Mouse (Mus musculus) spleen, adult 12 weeks (tissue): Measurements from ENCODE around the gene Nsun4.

ENCODE experiments used
- DNase-seq: peaks from one replicate; pipeline ENCODE4 v3.0.0; 2022; ENCODE audit warnings: low spot score

Gene Nsun4

DNA sequence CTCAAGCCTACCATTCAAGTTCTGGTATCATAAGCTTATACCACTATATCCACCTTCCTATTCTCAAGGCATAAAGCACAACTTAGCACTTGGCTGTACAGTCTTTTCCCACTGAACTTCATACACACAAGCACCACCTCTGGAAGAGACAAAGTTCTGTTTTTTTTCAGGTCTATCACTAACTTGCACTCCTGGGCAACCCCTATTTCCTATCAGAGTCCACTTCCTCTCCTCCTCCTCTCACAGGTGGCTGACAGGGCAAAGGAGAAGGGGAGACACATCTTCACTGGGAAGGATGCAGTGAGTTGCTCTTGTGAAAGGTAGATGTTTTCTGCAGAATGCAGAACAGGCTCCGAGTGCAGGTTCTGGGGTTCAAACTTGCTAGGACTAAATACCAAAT, 6.0 kb downstream of the Nsun4 start:
- no peak for DNase-seq

DNA sequence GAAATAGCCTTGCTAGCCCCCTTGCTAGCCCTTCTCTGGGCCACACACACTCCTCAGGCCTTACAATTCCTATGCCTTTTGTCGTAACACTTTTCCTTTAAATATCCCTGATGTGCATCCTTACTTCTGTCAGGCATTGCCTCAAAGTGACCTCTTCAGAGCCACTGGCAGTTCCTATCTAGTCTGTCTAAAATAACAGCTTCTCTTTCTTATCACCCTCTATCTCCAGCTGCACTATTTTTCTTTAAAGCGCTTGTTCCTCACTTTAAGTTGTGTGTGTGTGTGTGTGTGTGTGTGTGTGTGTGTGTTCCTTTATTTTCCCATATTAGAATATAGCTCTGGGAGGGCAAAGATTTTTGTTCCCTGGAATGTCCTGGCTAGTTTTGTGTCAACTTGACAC, 7.1 kb downstream of the Nsun4 start:
- DNase-seq, result no peak

DNA sequence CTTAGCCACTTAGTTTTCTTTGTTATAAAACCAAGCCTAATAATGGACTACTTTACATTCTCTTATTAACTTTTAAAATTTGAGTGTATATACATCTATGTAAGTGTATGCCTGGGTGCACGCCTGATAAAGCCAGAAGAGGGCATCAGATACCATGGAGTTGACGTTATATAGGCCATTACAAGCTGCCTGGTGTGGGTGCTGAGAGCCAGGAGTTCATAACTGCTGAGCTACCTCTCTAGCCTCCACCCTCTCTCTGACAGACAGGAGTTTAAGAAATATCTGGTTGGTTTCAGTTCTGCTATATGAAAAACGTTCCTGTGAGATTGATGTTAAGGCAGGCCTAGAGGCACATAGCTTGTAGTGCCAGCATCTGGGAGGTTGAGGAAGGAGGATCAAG, 11.5 kb downstream of the Nsun4 start:
- no peak for DNase-seq

DNA sequence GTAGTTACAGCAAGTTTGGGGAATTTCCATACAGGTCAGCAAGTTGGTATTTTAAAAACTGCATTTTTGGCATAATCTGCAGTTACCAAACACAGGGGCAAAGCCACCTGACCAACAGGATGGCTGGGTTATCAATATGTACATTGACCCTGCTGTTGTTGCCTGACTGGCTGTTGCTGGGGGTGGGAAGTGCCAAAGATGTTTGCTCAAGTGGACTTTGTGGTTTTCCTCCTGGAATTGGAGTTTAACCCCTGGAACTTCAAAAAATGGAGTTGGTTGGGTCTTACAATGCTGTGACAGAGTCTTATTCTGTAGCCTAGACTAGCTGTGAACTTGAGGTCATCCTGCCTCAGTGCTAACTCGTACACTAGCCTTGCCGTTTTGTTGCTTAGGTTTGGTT, 13.2 kb downstream of the Nsun4 start:
- no peak for DNase-seq

DNA sequence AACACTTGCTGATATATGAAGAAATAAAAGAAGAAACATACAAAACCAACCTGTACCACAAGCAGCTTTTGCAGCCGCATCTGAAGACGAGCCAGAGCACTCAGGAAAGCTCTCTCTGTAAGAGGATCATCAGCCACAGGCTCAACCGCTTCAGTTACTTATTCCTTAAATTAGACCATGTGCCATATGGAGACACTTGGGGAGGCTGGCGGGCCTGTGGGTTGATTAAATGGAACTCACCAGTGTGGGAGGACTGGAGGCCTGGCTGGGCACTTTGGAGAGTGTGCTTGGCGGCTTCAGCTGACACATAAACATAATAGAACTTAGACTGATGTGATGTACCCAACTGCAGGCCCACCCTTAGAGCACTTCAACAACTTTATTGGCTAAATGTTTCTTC, 20.3 kb downstream of the Nsun4 start:
- DNase-seq, result no peak

DNA sequence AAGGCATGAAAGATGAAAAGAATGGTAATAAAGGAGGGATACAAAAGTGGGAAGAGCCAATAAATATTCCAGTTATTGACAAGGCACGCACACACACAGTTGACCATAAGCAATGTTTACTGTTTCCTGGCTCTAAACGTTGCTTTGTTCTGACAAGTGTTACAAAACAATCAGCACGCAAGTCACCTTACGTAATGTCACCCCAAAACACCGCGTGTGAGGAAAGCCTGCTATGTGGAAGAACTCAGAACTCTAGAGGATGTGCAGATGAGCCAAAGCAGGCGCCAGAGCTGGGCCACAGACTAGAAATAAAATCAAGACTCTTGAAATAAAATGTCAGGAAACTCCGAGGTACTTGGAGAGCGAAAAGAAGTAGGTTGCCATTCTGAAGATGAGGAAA, 20.8 kb downstream of the Nsun4 start:
- DNase-seq, result no peak

DNA sequence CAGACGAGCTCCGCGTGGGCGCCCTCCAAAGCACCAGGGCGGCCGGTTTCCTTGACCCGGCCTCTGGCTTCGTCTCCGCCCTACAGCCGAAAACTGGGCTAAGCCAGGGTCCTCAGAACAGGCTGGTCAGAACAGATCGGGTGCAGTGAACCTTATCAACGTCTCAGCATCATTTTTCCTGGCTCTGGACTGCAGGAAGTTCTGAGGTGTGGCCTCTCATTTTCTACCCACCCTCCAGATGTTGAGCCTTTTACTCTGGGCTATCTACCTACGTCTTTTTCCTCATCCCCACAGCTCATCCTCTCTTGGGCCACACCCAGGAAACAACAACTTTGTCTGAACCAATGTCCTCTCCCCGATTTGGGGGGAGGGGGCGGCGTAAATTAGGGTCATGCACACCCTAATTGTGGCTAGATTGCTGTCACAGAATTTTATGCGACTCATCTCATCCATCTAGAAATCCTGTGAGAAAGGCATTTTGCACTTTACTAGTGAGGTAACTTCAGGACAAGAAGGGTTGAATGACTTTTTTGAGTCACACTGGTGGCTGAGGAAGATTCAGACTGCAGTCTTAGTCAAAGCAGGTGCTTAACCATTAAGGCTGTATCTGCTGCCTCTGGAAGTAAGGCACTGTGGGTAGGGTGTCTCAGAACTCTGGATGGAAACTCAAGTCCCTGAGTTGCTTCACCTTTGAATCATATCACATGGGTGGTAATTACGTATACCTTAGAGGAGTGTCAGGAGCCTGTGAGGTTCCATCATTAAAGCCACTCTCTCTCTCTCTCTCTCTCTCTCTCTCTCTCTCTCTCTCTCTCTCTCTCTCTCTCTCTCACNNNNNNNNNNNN, 35.6 kb downstream of the Nsun4 start, which contains the start of gene Faah:
Gene Faah, minus strand, starts transcription at position 25 of the 845 bp plus-strand sequence.
- DNase-seq, result no peak

DNA sequence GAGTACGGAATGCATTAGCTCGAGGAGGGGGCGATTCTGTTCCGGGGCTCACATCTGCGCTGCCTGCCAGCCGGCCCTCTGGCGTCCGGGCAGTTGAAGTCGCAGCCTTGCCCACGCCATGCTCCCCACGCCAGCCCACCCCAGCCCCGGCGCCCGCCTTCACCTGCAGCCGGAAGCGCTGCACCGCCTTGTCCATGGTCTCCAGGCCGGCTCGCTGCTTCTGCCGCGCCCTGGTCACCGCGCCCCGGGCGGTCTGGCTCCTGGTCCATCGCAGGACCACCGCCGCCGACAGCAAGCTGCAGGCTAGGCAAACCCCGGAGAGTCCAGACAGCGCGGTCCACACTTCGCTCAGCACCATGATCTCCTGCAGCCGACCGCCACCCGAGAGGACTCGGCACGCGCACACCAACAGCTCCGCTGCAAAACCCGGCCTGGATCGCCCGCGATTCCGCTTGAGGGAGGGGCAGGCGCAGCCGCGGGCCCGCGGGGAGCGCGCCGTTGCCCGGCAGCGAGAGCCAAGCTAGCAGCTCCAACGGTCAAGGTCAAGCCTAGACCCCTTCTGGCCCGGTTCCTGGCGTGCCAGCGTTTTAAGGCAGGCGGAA, 36.3 kb downstream of the Nsun4 start:
- DNase-seq, result peak; percentile 24

DNA sequence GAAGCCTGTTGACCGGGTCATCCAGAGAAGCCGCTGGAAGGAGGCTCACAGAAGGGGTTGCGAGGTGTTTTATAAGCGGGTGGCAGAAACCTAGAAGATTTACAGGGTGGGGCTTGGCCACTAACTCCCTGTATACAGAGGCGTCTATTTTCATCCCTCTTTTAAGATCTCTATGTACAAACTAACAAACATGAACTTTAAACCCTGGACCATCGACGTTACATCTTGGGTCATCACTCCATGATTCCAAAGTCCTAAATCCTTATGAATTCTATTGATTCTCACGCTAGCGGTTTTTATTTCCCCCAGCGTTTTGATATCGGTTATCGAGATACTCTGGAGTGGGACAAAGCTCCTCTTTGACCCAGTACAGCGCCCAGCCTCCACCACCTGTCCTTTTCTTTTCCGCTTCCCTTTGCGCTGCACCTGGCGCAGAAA, 36.8 kb downstream of the Nsun4 start:
- DNase-seq, result no peak

DNA sequence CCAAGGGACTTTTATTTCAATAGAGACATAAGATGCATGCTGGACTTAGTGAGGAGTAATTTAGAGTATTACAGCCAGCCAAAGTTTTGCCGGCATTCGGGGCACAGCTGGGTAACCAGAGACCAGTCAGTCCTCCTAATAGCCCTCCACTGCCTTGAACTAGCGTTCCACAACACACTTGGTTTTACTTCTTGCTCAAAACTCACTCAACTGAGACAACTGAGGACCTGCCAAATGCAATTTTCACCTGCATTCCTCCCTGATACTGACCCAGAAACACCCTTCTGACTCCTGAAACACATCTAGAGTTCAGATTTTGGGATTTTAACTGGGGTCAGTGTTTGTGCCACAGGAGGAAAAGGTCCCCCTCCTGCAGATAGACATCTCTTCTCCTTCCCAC, 37.3 kb downstream of the Nsun4 start:
- no peak for DNase-seq

DNA sequence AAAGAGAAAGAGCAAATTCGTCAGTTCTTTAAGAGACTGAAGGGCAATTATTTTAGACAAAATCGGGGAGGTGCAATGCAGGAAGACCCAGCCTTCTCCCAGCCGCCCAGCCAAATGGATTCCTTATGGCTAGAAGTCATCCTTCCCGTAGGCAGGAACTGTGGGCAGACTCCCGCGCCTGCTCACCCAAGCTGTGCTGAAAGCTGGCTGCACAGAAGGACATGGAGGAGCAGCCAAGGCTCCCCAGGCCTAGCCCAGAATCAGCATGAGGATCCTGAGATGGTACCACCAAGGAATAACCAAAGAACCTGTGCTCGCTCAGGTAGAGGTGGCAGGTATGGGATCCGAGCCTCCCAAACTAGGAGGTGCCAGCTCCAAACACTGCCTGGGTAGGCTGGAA, 37.7 kb downstream of the Nsun4 start:
- no peak for DNase-seq

DNA sequence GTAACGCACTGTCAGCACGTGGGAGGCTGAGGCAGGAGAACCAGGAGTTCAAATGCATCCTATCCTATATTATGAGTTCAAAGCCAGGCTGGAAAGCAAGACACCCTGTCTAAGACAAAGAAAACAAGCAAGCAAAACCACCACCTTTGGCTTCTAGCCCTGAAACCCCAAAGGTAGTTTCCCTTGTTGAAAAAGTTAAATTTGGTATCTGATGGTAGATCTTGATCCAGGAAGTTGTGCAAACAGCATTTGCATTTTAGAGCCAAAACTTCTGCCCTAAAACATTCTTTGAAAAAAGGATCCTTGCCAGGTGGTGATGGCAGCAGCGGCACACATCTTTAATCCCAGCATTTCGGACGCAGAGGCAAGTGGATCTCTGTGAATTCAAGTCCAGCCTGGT, 38.2 kb downstream of the Nsun4 start:
- no peak for DNase-seq

DNA sequence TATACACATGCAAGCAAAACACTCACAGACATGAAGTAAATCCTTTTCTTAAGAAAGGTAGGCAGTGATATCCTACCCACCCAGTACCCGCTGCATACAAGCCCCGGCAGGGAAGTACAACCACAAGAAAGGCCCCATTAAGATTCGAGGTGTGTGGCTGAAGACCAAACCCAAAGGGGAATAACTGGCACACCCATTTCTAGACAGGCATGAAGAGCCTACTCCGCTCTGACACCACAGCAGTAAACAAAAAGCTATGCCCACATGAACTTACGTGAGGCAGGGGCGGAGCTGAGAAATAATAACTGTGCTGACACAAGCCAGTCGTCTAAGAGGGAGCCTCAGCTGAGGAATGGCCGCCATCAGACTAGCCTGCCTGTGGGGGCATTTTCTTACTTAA, 43.5 kb downstream of the Nsun4 start:
- DNase-seq, result no peak

DNA sequence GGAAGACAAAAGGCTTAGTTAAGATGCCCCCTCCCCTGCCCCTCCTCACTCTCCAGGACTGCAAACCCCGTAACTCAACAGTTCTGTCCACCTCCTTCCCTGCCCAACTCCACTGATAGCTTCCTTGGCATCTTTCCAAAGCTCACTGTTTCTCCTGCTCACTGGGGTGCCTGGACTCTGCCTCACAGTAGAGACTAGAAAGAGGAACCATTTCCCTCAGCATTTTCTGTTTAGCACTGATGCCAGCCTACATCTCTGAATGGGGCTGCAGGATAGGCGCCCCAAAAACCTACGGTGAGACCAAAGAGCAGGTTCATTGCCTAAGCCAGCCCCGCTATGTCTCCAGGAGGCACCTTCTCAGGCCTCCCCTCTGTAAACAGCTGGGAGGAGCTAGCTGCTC, 52.5 kb downstream of the Nsun4 start:
- DNase-seq, result no peak

DNA sequence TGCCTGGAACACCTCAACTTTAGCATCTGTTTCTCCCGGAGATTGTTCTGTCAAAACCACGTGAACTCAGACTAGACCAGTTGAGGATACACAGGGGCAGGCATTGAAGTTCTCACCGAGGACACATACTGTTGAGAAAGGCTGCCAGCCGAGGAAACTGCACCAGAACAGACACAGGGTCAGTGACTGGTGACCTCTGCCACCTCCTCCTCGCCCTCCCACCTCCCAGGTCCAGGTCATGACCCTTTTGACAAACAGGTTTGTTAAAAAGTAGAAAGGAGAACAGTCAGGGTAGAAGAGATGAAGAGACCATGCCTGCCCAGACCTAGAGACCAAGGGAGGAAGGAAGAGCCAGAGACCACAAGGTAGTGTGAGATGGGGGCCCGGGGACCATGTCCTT, 53.0 kb downstream of the Nsun4 start:
- DNase-seq, result no peak

DNA sequence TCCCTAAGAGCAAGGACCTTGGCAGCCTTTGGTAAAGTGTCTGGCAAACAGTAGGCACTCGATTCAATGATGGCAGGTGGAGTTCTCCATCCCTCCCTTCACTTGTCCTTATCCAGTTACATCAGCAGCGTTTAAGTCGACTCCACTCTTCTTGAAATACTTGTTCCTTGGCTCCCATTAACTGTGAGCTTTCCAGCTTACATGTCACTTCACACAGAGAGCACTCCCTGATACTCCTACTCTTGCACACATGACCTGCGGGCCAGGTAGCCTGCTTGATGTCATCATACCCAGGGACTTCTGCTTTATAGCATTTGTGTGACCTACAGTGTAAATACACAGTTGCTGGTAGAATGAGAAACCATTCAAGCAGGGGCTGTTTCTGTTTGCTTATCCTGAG, 56.9 kb downstream of the Nsun4 start:
- no peak for DNase-seq

DNA sequence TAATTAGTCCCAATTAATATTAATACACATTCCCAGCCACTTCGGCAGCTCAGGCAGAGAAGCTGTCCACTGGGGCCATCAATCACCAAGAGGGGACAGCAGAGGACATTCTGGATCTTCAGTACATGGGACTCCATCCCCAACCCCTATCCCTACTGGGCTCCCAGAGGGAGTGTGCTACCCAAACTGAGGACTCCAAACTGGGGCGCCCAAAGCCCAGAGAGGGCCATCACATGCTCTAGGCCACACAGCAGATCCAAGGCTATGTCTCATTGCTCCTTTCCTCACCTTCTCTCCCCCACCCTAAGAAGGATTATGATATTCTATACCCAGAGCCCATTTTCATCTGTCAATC, 58.3 kb downstream of the Nsun4 start:
- no peak for DNase-seq

DNA sequence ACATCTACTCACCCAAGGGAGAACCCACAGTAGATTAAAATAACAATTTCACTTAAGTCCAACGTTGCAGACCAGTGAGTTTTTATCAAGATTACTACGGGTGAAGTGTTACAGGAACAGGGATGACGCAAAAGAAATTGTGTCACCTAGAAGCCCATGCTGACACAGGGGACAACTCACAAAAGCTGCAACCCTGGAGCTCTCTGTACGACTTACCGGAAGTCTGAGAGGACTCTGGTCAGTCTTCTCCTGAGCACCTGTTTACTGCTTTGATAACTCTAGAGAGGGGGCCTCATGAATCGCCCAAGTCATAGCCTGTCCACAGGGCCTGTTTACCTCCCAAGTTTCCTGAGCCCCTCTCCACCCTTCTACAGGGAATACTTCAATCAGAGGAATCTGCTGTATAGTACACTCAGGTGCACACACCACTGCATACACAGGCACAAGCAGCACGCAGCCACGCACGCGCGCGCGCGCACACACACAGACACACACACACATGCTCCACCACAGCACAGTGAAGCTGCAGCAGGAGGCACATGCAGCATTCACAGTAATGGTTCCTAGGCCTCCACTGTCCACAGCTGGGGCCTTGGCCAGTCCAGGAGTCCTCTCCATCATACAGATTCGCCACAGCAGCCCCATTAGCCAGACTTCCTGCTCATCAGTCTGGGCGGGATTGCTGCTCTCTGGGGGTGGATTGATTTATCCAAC, 58.9 kb downstream of the Nsun4 start:
- DNase-seq, result no peak

DNA sequence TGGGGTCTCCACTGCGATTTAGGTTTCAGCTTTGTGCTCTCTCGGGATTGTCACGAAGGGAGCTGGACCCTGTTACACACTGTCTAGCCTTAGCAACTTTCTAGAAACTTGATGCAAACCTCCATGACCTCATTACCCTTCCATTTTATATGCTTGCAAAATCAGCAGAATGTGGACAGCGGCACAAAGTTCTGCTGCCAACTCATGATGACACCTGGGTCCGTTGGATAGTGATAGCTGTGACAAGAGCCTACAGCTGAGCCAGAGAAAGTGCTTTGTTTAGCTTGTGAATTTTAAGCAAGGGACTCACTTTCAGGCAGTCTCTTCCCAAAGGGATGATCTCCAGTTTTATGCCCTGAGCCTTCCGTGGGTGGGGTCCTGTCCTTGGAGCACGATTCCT, 64.3 kb downstream of the Nsun4 start:
- DNase-seq, result no peak

DNA sequence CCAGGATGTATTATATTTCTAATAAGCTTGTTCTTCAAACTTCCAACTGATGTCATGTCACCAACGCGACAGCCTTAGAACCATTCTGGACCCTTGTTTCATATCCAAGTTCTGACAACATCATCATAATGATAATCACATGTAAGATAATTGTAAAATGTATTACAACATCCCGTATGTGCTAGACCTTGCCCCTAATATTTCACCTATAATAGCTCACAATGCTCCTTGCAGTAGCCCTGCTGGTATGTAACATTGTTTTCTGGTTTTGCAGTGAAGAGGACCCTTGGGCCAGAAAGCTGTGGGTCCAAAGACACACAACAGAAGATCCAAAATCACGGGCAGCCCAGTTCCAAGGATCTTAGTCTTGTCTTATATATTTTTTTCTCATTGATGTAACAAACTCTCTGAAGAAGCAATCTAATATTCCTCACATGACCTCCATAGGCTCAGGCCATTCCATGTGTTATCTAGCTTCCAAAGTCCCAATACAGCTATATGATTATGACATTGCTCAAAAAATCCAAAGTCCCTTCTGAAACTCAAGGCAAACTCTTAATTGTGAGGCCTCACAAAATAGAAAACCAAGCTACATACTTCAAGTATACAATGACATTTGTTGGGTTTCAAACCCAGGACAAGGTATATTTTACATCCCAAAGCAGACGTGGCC, 65.7 kb downstream of the Nsun4 start:
- no peak for DNase-seq

DNA sequence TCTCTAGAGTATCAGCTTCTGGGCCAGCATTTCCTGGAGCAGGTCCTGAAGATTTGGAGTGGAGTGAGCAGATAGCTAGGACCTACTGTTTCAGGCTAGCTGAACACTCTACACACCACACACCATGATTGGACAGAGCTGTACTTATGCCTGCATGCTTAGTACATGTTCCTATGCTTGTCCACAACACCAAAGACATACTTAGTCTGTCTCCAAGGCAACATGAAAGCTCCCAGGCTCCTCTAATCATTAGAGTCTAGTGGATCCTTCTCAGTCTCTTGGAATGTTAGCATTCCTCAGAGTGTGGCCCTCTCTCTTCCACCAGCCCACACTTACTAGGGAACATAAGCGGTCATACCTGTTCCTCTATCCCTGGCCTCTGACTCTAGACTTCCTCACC, 66.2 kb downstream of the Nsun4 start:
- no peak for DNase-seq

DNA sequence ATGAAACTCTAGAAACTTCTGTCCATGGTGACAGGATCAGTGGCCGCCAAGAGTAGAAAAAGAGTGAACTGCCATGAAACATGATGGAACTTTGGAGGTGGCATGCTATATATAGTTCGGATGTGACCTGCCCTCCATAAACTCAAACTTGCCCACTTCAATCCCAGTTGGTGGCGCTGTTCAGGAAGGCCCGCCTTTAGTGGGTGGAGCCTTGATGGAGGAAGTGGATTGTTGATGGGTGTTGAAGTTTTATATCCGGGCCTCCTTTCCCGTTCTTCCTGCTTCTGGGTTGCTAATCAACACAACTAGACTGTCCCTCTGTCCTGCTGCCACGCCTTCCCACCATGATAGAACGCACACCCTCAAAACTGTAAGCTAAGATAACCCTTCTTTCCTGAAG, 68.7 kb downstream of the Nsun4 start:
- no peak for DNase-seq

DNA sequence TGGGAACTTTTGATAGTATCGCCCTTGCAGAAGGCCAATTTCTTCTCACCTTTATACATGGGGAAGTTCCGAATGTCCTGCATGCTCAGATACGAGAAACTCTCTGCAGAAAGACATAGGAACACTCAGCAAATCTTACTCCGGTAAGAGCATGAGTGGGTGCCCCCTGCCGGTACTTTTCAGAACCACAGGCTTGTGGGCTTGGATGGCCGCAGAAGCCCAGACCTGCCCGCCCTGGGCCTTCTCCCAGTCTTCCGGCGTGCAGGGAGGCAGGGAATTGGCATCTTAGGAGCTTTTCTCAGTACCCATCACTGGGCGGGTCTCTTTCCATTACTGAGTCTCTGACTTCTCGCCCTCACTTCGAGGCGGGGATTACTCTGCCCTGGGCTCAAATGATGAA, 69.6 kb downstream of the Nsun4 start:
- peak; percentile 55 for DNase-seq
